10 mouse cellular contexts compared by ENCODE assay signal in genomic region chr8:47947672-47948618, GRCm38 (mm10). TPM values are rescaled to one million over a fixed set of nuclear protein-coding genes. Genes with fewer than 3 reads are reported as not detected.
DNase-seq lines count a peak whose midpoint lies in the region; ATAC-seq and TF ChIP-seq lines count a peak whose summit lies in the region.
"Had no signal": no experiment of that assay in that cellular context is flagged by ENCODE, and none has a peak within 500 bp of the region (broad histone marks: within the 10 kb centered on the region; RNA-seq: fewer than 3 reads in every experiment).

No protein-coding gene starts in this region.

- no peak for DNase-seq in heart, adult 2 months
- no peak for DNase-seq in heart, postnatal 36 days
- DNase-seq in midbrain, embryonic 14.5 days: no peak
- DNase-seq in urinary bladder, postnatal 4 days (ENCODE audit: low spot score in 2 of 2): no peak
- DNase-seq in layer of hippocampus, adult 11-12 months (ENCODE audit: low spot score): no peak
- DNase-seq: kidney, postnatal 14 days had no signal

- no peak for TF ChIP-seq EP300 in heart, adult 2 months (IDR thresholded peaks at IDR 0.05; ENCODE audit: insufficient read depth, low read depth, low read length)

- no peaks in the 10 kb centered on the region for H3K9me3 ChIP-seq in midbrain, embryonic 14.5 days (ENCODE audit: control insufficient read depth, low read length)
- H3K9me3 ChIP-seq in midbrain, embryonic 16.5 days (replicated peaks; ENCODE audit: control insufficient read depth, low read length, poor library complexity, severe bottlenecking): no peaks in the 10 kb centered on the region

- no peak for TF ChIP-seq CTCF in heart, adult 2 months (IDR thresholded peaks at IDR 0.05)

- H3K36me3 ChIP-seq in heart, adult 2 months (ENCODE audit: control insufficient read depth, insufficient read depth, low read length): peaks cover 3% of the 10 kb centered on the region
- no peaks in the 10 kb centered on the region for H3K36me3 ChIP-seq in midbrain, embryonic 14.5 days (ENCODE audit: control insufficient read depth, insufficient read depth, low read length)
- H3K36me3 ChIP-seq in midbrain, embryonic 16.5 days (ENCODE audit: control insufficient read depth, insufficient read depth, low read length): no peaks in the 10 kb centered on the region

- peaks cover 7% of the 10 kb centered on the region for H3K79me2 ChIP-seq in heart, adult 2 months (replicated peaks; ENCODE audit: control insufficient read depth, insufficient read depth, low read length)

- ATAC-seq in midbrain, embryonic 14.5 days (ENCODE audit: low FRiP score, low TSS enrichment): no peak
- no peak for ATAC-seq in midbrain, embryonic 16.5 days
- peak; percentile 93 for ATAC-seq in inflammation-experienced regulatory T-cells, adult 6 months
- ATAC-seq in neutrophil, adult 5-6 weeks (ENCODE audit: extremely low read depth, insufficient number of reproducible peaks, low FRiP score, poor library complexity, severe bottlenecking): peak; percentile 70

- TF ChIP-seq POLR2A in heart, adult 2 months (IDR thresholded peaks at IDR 0.05; ENCODE audit: insufficient read depth, low read depth, low read length): no peak

- intact Hi-C loops in heart, adult 2 months (cut with DNase I): loop anchor here (5.0 kb wide), 1 partner anchor 39 kb away; no protein-coding TSS in a partner anchor
- intact Hi-C loops in heart, postnatal 36 days (cut with DNase I): loop anchor here (5.0 kb wide), 1 partner anchor 39 kb away; no protein-coding TSS in a partner anchor

- 38% methylated on average over 19 of the region's 19 CpGs for WGBS in heart, adult 2 months
- WGBS in midbrain, embryonic 14.5 days: 70% methylated on average over 19 of the region's 19 CpGs
- 64% methylated on average over 19 of the region's 19 CpGs for WGBS in midbrain, embryonic 16.5 days

- H3K4me2 ChIP-seq in midbrain, embryonic 14.5 days (ENCODE audit: low read length): no peak overlapping the region
- H3K4me2 ChIP-seq in midbrain, embryonic 16.5 days (ENCODE audit: low read length): no peak overlapping the region

- no peaks in the 10 kb centered on the region for H3K27me3 ChIP-seq in heart, adult 2 months (ENCODE audit: control insufficient read depth, insufficient read depth, low read length)
- no peaks in the 10 kb centered on the region for H3K27me3 ChIP-seq in midbrain, embryonic 14.5 days (ENCODE audit: control insufficient read depth, insufficient read depth, low read length)
- H3K27me3 ChIP-seq in midbrain, embryonic 16.5 days (ENCODE audit: control insufficient read depth, insufficient read depth, low read depth, low read length): no peaks in the 10 kb centered on the region

- H3K4me1 ChIP-seq in heart, adult 2 months (ENCODE audit: control insufficient read depth, insufficient read depth, low read length): peaks cover 19% of the 10 kb centered on the region
- no peaks in the 10 kb centered on the region for H3K4me1 ChIP-seq in midbrain, embryonic 14.5 days (ENCODE audit: control insufficient read depth, insufficient read depth, low read length)
- 0 out of 2 replicates have a peak, but pooled peaks cover 2% of the 10 kb centered on the region for H3K4me1 ChIP-seq in midbrain, embryonic 16.5 days (ENCODE audit: control insufficient read depth, insufficient read depth, low read length)

- no peak overlapping the region for H3K9ac ChIP-seq in heart, adult 2 months (ENCODE audit: low read depth, low read length)
- no peak overlapping the region for H3K9ac ChIP-seq in midbrain, embryonic 14.5 days (replicated peaks; ENCODE audit: low read length)
- H3K9ac ChIP-seq in midbrain, embryonic 16.5 days (ENCODE audit: low read depth, low read length): no peak overlapping the region

- no peak overlapping the region for H3K4me3 ChIP-seq in heart, adult 2 months
- H3K4me3 ChIP-seq in midbrain, embryonic 14.5 days (replicated peaks; ENCODE audit: low read depth, low read length): no peak overlapping the region
- no peak overlapping the region for H3K4me3 ChIP-seq in midbrain, embryonic 16.5 days (ENCODE audit: low read depth, low read length)
- H3K4me3 ChIP-seq: erythroblast, embryonic 14.5 days had no signal

- peak overlapping the region; percentile 54 for H3K27ac ChIP-seq in heart, adult 2 months
- 0 out of 2 replicates have a peak overlapping the region, but pooled peaks have one; percentile 13 for H3K27ac ChIP-seq in midbrain, embryonic 14.5 days (replicated peaks; ENCODE audit: low read depth, low read length)
- H3K27ac ChIP-seq in midbrain, embryonic 16.5 days (ENCODE audit: low read length): no peak overlapping the region

RNA-seq across cellular contexts. Expression of gene Wwc2, which starts 42.8 kb away (rescaled TPM):
- total RNA-seq in heart, adult 2 months (2021): 10 to 100 TPM; 25.2 to 26.9 TPM
- 8.3 and 11.0 TPM in 2 replicates for polyA plus RNA-seq in heart, adult 2 months (2012; rRNA removed)
- total RNA-seq in heart, postnatal 36 days (2021): 10 to 100 TPM; 26.1 to 28.3 TPM
- 4.1 and 6.6 TPM in 2 replicates for polyA plus RNA-seq in midbrain, embryonic 14.5 days (2014; fragmentation: Nextera tagmentation; extraction: Ambion mirVana)
- polyA plus RNA-seq in midbrain, embryonic 16.5 days (2015; fragmentation: Nextera tagmentation; extraction: Ambion mirVana): 4.3 and 4.7 TPM in 2 replicates
- polyA plus RNA-seq in inflammation-experienced regulatory T-cells, adult 6 months (2017; shearing (Covaris generic)): under 1 TPM in 2 of 3 experiments, not detected in 1; 0.10 to 0.16 TPM
- 1.8 and 2.1 TPM in 2 replicates for total RNA-seq in neutrophil, adult 5-6 weeks (2017)

Comparison
In these comparisons a context has a peak if more than half of its experiments do, and no peak if none do; other contexts are left out.
1. ATAC-seq: peak in inflammation-experienced regulatory T-cells, adult 6 months (single experiment) and neutrophil, adult 5-6 weeks (single experiment); none in midbrain, embryonic 14.5 days (single experiment) and midbrain, embryonic 16.5 days (single experiment).